Mouse (Mus musculus) erythroblast, embryonic 14.5 days (primary cell): Measurements from ENCODE around the gene Hjurp. TPM values are rescaled to one million over a fixed set of nuclear protein-coding genes. Genes with fewer than 3 reads are reported as not detected.

Source experiments
- H3K27me3 ChIP-seq: 2 replicates; pipeline ENCODE4 v1.6.1; 2012; ENCODE audit warnings: inconsistent platforms; ENCODE audit not compliant: control insufficient read depth
- H3K36me3 ChIP-seq: 2 replicates; pipeline ENCODE4 v1.6.1; 2012; ENCODE audit warnings: mild to moderate bottlenecking, inconsistent platforms; ENCODE audit not compliant: control insufficient read depth
- H3K4me1 ChIP-seq: 2 replicates; pipeline ENCODE4 v1.6.1; 2012; ENCODE audit warnings: inconsistent platforms; ENCODE audit not compliant: control insufficient read depth
- H3K4me3 ChIP-seq: replicated peaks from 2 replicates; pipeline ENCODE3; 2012; ENCODE audit warnings: moderate library complexity, mild to moderate bottlenecking, inconsistent platforms
- H3K9me3 ChIP-seq: 2 replicates; pipeline ENCODE4 v1.6.1; 2012; ENCODE audit warnings: low read length, inconsistent platforms, mixed read lengths; ENCODE audit not compliant: control insufficient read depth
- GATA1 ChIP-seq: IDR thresholded peaks from 2 replicates; pipeline ENCODE4 v1.6.1; 2012; ENCODE audit warnings: low read length, inconsistent platforms, mixed read lengths
- TAL1 ChIP-seq: IDR thresholded peaks from 3 replicates; pipeline ENCODE4 v1.6.1; 2012; ENCODE audit warnings: low read length, inconsistent platforms, mixed read lengths
- polyA plus RNA-seq: library from polyadenylated mRNA; stranded (reverse); fragments of >175 nt; gene quantifications from 2 replicates; pipeline ENCODE4 v1.2.3, GENCODE M21; 2012

Hjurp gene
- 1.1 and 2.2 TPM in 2 replicates for polyA plus RNA-seq

- peaks cover 45% of the 10 kb centered on the region for H3K4me1 ChIP-seq
- peaks cover 40% of the 10 kb centered on the region for H3K36me3 ChIP-seq
- H3K9me3 ChIP-seq: peaks cover 2% of the 10 kb centered on the region
- TF ChIP-seq GATA1: no peak; the same call in 1 of the 2 replicates
- TF ChIP-seq TAL1: no peak
- H3K27me3 ChIP-seq: no peaks in the 10 kb centered on the region
- peak within 1 kb of the TSS; percentile 65 for H3K4me3 ChIP-seq
Measured at GRCm38 (mm10) chr1:88277098-88277817, at the start of gene Hjurp, which contains the start of gene Trpm8. TSS of gene Hjurp (minus strand) at chr1:88277633. TSS of gene Trpm8 (plus strand) at chr1:88277661.

- Histone ChIP-seq H3K36me3 (no peaks in the 10 kb centered on the region), H3K9me3 (no peaks in the 10 kb centered on the region), H3K4me1 (no peaks in the 10 kb centered on the region), H3K4me3 (no peak overlapping the region), H3K27me3 (no peaks in the 10 kb centered on the region)
- TF ChIP-seq TAL1 (no peak), GATA1 (no peak)
Measured at GRCm38 (mm10) chr1:88323101-88323500, 45.7 kb upstream of the Hjurp start.

- Histone ChIP-seq H3K27me3 (no peaks in the 10 kb centered on the region), H3K4me1 (no peaks in the 10 kb centered on the region), H3K36me3 (no peaks in the 10 kb centered on the region), H3K9me3 (no peaks in the 10 kb centered on the region), H3K4me3 (no peak overlapping the region)
- TF ChIP-seq GATA1 (no peak), TAL1 (no peak)
Measured at GRCm38 (mm10) chr1:88322146-88322545, 44.7 kb upstream of the Hjurp start.

GRCm38 (mm10) chr1:88320821-88321395 is 43.5 kb upstream of the Hjurp start:
- Histone ChIP-seq H3K36me3 (no peaks in the 10 kb centered on the region), H3K9me3 (no peaks in the 10 kb centered on the region), H3K4me1 (no peaks in the 10 kb centered on the region), H3K27me3 (no peaks in the 10 kb centered on the region), H3K4me3 (no peak overlapping the region)
- TF ChIP-seq TAL1 (no peak), GATA1 (no peak)

GRCm38 (mm10) chr1:88318531-88319060 is 41.2 kb upstream of the Hjurp start:
- no peak for TF ChIP-seq TAL1
- no peak for TF ChIP-seq GATA1
- no peak overlapping the region for H3K4me3 ChIP-seq
- no peaks in the 10 kb centered on the region for H3K36me3 ChIP-seq
- no peaks in the 10 kb centered on the region for H3K27me3 ChIP-seq
- no peaks in the 10 kb centered on the region for H3K4me1 ChIP-seq
- H3K9me3 ChIP-seq: no peaks in the 10 kb centered on the region

- H3K36me3 ChIP-seq: no peaks in the 10 kb centered on the region
- H3K4me3 ChIP-seq: no peak overlapping the region
- H3K27me3 ChIP-seq: no peaks in the 10 kb centered on the region
- H3K9me3 ChIP-seq: no peaks in the 10 kb centered on the region
- no peaks in the 10 kb centered on the region for H3K4me1 ChIP-seq
- TF ChIP-seq TAL1 (no peak), GATA1 (no peak)
Measured at GRCm38 (mm10) chr1:88317279-88317678, 39.8 kb upstream of the Hjurp start.

- Histone ChIP-seq H3K4me1 (no peaks in the 10 kb centered on the region), H3K36me3 (no peaks in the 10 kb centered on the region), H3K9me3 (no peaks in the 10 kb centered on the region), H3K27me3 (no peaks in the 10 kb centered on the region), H3K4me3 (no peak overlapping the region)
- no peak for TF ChIP-seq TAL1
- no peak for TF ChIP-seq GATA1
Measured at GRCm38 (mm10) chr1:88310349-88310748, 32.9 kb upstream of the Hjurp start.

GRCm38 (mm10) chr1:88309905-88310304 is 32.5 kb upstream of the Hjurp start:
- no peak for TF ChIP-seq TAL1
- TF ChIP-seq GATA1: no peak
- Histone ChIP-seq H3K9me3 (no peaks in the 10 kb centered on the region), H3K4me1 (no peaks in the 10 kb centered on the region), H3K4me3 (no peak overlapping the region), H3K27me3 (no peaks in the 10 kb centered on the region), H3K36me3 (no peaks in the 10 kb centered on the region)

GRCm38 (mm10) chr1:88309020-88309419 is 31.6 kb upstream of the Hjurp start:
- Histone ChIP-seq H3K27me3 (no peaks in the 10 kb centered on the region), H3K9me3 (peaks cover 3% of the 10 kb centered on the region; the same call in 1 of the 2 replicates), H3K4me1 (no peaks in the 10 kb centered on the region), H3K4me3 (no peak overlapping the region), H3K36me3 (no peaks in the 10 kb centered on the region)
- TF ChIP-seq GATA1: no peak
- no peak for TF ChIP-seq TAL1
